Mouse (Mus musculus) cerebellum, postnatal 25 days (tissue): ENCODE results near the gene Pld3.

Experiments used
- DNase-seq, 2 experiments: peaks; one replicate each; pipeline ENCODE4 v3.0.0; 2021; ENCODE audit warnings: mixed read lengths in 2 of 2

Pld3 gene

DNA sequence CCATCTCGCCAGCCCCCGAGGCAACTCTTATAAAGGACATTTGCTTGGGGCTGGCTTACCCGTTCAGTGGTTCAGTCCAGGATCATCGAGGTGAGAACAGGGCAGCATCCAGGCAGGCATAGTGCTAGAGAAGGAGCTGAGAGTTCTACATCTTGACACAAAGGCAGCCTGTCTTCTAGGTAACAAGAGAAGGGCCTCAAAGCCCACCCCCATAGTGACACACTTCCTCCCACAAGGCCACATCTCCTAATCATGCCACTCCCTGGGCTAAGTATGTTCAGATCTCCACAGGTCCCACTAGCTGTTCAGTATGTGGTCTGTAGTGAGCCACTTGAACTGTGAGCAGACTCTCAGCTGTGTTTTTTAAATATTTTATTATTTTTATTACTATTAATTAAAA is 69.2 kb downstream of the Pld3 start:
- no peak for DNase-seq
